Mouse (Mus musculus) limb, embryonic 12.5 days (tissue): ENCODE results near the gene Paxx. TPM values are rescaled to one million over a fixed set of nuclear protein-coding genes. Genes with fewer than 3 reads are reported as not detected.

Experiments used
- ATAC-seq: fragments of 200-750 bp; cut with Nextera tagmentation; 2 replicates; pipeline ENCODE4 v1.8.0; 2017; ENCODE audit warnings: low read depth, moderate TSS enrichment; ENCODE audit not compliant: insufficient number of reproducible peaks, insufficient read depth, low FRiP score, low TSS enrichment
- H3K27ac ChIP-seq: fragments of 300-500 bp; sonication (generic); 2 replicates; pipeline ENCODE4 v1.5.1; 2016; ENCODE audit warnings: mild to moderate bottlenecking, moderate library complexity
- H3K27me3 ChIP-seq: fragments of 300-500 bp; sonication (generic); 2 replicates; pipeline ENCODE4 v1.6.1; 2016; ENCODE audit warnings: mild to moderate bottlenecking, moderate library complexity
- H3K36me3 ChIP-seq: fragments of 300-500 bp; sonication (generic); 2 replicates; pipeline ENCODE4 v1.6.1; 2016; ENCODE audit warnings: mild to moderate bottlenecking, moderate library complexity
- H3K4me1 ChIP-seq: fragments of 300-500 bp; sonication (generic); replicated peaks from 2 replicates; pipeline ENCODE4 v1.6.1; 2016
- H3K4me2 ChIP-seq: fragments of 300-500 bp; sonication (generic); 2 replicates; pipeline ENCODE4 v1.6.1; 2016; ENCODE audit warnings: mild to moderate bottlenecking, moderate library complexity
- H3K4me3 ChIP-seq: fragments of 300-500 bp; sonication (generic); replicated peaks from 2 replicates; pipeline ENCODE4 v1.5.1; 2016; ENCODE audit warnings: mild to moderate bottlenecking
- H3K9ac ChIP-seq: fragments of 300-500 bp; sonication (generic); replicated peaks from 2 replicates; pipeline ENCODE4 v1.6.1; 2016; ENCODE audit warnings: mild to moderate bottlenecking, moderate library complexity
- H3K9me3 ChIP-seq: fragments of 300-500 bp; sonication (generic); 2 replicates; pipeline ENCODE4 v1.6.1; 2016; ENCODE audit warnings: mild to moderate bottlenecking, moderate library complexity
- WGBS: fragments of 180-500 bp; shearing (Covaris S2); methylation state at CpG from one replicate; pipeline ENCODE4 v1.1.7; 2016; 5-methylcytosine and 5-hydroxymethylcytosine counted together
- polyA plus RNA-seq: library from polyadenylated mRNA; unstranded; fragments of >200 nt; fragmentation: Nextera tagmentation; extraction: Ambion mirVana; gene quantifications from 2 replicates; pipeline ENCODE4 v1.2.1, GENCODE M21; 2016

The Paxx gene
- polyA plus RNA-seq, 1 experiment from 2014 or later = 23.2 TPM

GRCm38 (mm10) chr2:25461407-25461806 is 513 bp upstream of the Paxx start:
- no peak for ATAC-seq
- peak overlapping the region; percentile 64; the same call in 1 of the 2 replicates for H3K9ac ChIP-seq

GRCm38 (mm10) chr2:25460135-25460534 is 759 bp downstream of the Paxx start:
- Histone ChIP-seq H3K36me3 (peaks cover 11% of the 10 kb centered on the region), H3K4me3 (peak overlapping the region; percentile 75), H3K27ac (peak overlapping the region; percentile 86), H3K4me2 (peak overlapping the region; percentile 82), H3K4me1 (peaks cover 21% of the 10 kb centered on the region), H3K9me3 (no peaks in the 10 kb centered on the region), H3K9ac (peak overlapping the region; percentile 64), H3K27me3 (no peaks in the 10 kb centered on the region)
- WGBS = 30% methylated on average over 5 of the region's 5 CpGs
- ATAC-seq = peak; percentile 6; the same call in 1 of the 2 replicates

More at GRCm38 (mm10) chr2:25461407-25461806, 513 bp upstream of the Paxx start:
- Histone ChIP-seq H3K27me3 (no peaks in the 10 kb centered on the region), H3K9me3 (no peaks in the 10 kb centered on the region), H3K4me3 (peak overlapping the region; percentile 75), H3K4me2 (peak overlapping the region; percentile 82), H3K36me3 (peaks cover 11% of the 10 kb centered on the region), H3K27ac (peak overlapping the region; percentile 69; the same call in 1 of the 2 replicates), H3K4me1 (peaks cover 28% of the 10 kb centered on the region)
- WGBS = 28% methylated on average over 3 of the region's 3 CpGs

- no peak overlapping the region for H3K9ac ChIP-seq
Observed at GRCm38 (mm10) chr2:25458911-25459310, 2.0 kb downstream of the Paxx start.

GRCm38 (mm10) chr2:25457022-25457896 is 3.6 kb downstream of the Paxx start:
- 81% methylated on average over 9 of the region's 9 CpGs for WGBS
- Histone ChIP-seq H3K36me3 (peaks cover 11% of the 10 kb centered on the region), H3K9ac (no peak overlapping the region; the same call in 1 of the 2 replicates), H3K4me1 (peaks cover 21% of the 10 kb centered on the region), H3K27ac (no peak overlapping the region), H3K4me3 (no peak overlapping the region), H3K27me3 (no peaks in the 10 kb centered on the region), H3K9me3 (no peaks in the 10 kb centered on the region), H3K4me2 (no peak overlapping the region)
- ATAC-seq = no peak

More at GRCm38 (mm10) chr2:25458911-25459310, 2.0 kb downstream of the Paxx start:
- H3K4me1 ChIP-seq = peaks cover 21% of the 10 kb centered on the region
- ATAC-seq = no peak
- no peaks in the 10 kb centered on the region for H3K27me3 ChIP-seq
- H3K36me3 ChIP-seq = peaks cover 11% of the 10 kb centered on the region
- H3K9me3 ChIP-seq = no peaks in the 10 kb centered on the region
- no peak overlapping the region for H3K4me2 ChIP-seq
- 80% methylated on average over 5 of the region's 5 CpGs for WGBS
- no peak overlapping the region for H3K27ac ChIP-seq
- no peak overlapping the region for H3K4me3 ChIP-seq

- H3K27ac ChIP-seq = no peak within 1 kb of the TSS
- 65% methylated on average over 14 of the region's 14 CpGs for WGBS
- H3K9me3 ChIP-seq = no peaks in the 10 kb centered on the region
- no peak within 1 kb of the TSS for H3K4me2 ChIP-seq
- no peak within 1 kb of the TSS for H3K4me3 ChIP-seq
- peak within 1 kb of the TSS; percentile 3; the same call in 1 of the 2 replicates for H3K9ac ChIP-seq
- H3K27me3 ChIP-seq = no peaks in the 10 kb centered on the region
- no peak for ATAC-seq
- peaks cover 18% of the 10 kb centered on the region for H3K4me1 ChIP-seq
- H3K36me3 ChIP-seq = peaks cover 11% of the 10 kb centered on the region
Observed at GRCm38 (mm10) chr2:25456205-25456953, 4.5 kb downstream of the Paxx start, which contains the start of gene Clic3. Gene Clic3 (plus strand): TSS chr2:25456838.

GRCm38 (mm10) chr2:25452951-25453350 is 7.9 kb downstream of the Paxx start:
- Histone ChIP-seq H3K9me3 (no peaks in the 10 kb centered on the region), H3K4me2 (no peak overlapping the region), H3K4me1 (no peaks in the 10 kb centered on the region), H3K4me3 (no peak overlapping the region), H3K9ac (no peak overlapping the region), H3K36me3 (no peaks in the 10 kb centered on the region), H3K27ac (no peak overlapping the region), H3K27me3 (no peaks in the 10 kb centered on the region)
- ATAC-seq = no peak
- WGBS = 42% methylated on average over 1 of the region's 1 CpGs

- H3K36me3 ChIP-seq = no peaks in the 10 kb centered on the region; the same call in 1 of the 2 replicates
- H3K27ac ChIP-seq = no peak overlapping the region
- H3K4me2 ChIP-seq = no peak overlapping the region
- H3K4me3 ChIP-seq = no peak overlapping the region
- WGBS = 83% methylated on average over 8 of the region's 8 CpGs
- no peak for ATAC-seq
- H3K4me1 ChIP-seq = no peaks in the 10 kb centered on the region
- H3K9me3 ChIP-seq = no peaks in the 10 kb centered on the region
- no peaks in the 10 kb centered on the region for H3K27me3 ChIP-seq
- no peak overlapping the region for H3K9ac ChIP-seq
Observed at GRCm38 (mm10) chr2:25450853-25451647, 9.8 kb downstream of the Paxx start.

- Histone ChIP-seq H3K4me3 (no peak overlapping the region), H3K36me3 (peaks cover 11% of the 10 kb centered on the region), H3K27me3 (no peaks in the 10 kb centered on the region), H3K9me3 (no peaks in the 10 kb centered on the region), H3K27ac (no peak overlapping the region), H3K4me1 (no peaks in the 10 kb centered on the region), H3K9ac (no peak overlapping the region), H3K4me2 (no peak overlapping the region)
- ATAC-seq = no peak
- 90% methylated on average over 14 of the region's 14 CpGs for WGBS
Observed at GRCm38 (mm10) chr2:25442682-25443081, 18.2 kb downstream of the Paxx start.

GRCm38 (mm10) chr2:25441067-25441466 is 19.8 kb downstream of the Paxx start:
- WGBS = 84% methylated on average over 20 of the region's 20 CpGs
- H3K4me1 ChIP-seq = no peaks in the 10 kb centered on the region
- no peak for ATAC-seq

GRCm38 (mm10) chr2:25436286-25436820 is 24.5 kb downstream of the Paxx start:
- H3K9ac ChIP-seq = no peak overlapping the region
- H3K4me1 ChIP-seq = no peaks in the 10 kb centered on the region
- H3K27me3 ChIP-seq = peaks cover 6% of the 10 kb centered on the region; the same call in 1 of the 2 replicates
- H3K36me3 ChIP-seq = peaks cover 5% of the 10 kb centered on the region; the same call in 1 of the 2 replicates
- H3K4me3 ChIP-seq = no peak overlapping the region
- 94% methylated on average over 10 of the region's 10 CpGs for WGBS
- H3K4me2 ChIP-seq = no peak overlapping the region
- H3K27ac ChIP-seq = no peak overlapping the region
- ATAC-seq = no peak
- no peaks in the 10 kb centered on the region for H3K9me3 ChIP-seq

More at GRCm38 (mm10) chr2:25441067-25441466, 19.8 kb downstream of the Paxx start:
- Histone ChIP-seq H3K4me2 (no peak overlapping the region), H3K27me3 (no peaks in the 10 kb centered on the region), H3K27ac (no peak overlapping the region), H3K36me3 (peaks cover 11% of the 10 kb centered on the region), H3K4me3 (no peak overlapping the region), H3K9ac (no peak overlapping the region), H3K9me3 (no peaks in the 10 kb centered on the region)
